8 mouse cellular contexts compared by ENCODE assay signal in the genomic region with DNA sequence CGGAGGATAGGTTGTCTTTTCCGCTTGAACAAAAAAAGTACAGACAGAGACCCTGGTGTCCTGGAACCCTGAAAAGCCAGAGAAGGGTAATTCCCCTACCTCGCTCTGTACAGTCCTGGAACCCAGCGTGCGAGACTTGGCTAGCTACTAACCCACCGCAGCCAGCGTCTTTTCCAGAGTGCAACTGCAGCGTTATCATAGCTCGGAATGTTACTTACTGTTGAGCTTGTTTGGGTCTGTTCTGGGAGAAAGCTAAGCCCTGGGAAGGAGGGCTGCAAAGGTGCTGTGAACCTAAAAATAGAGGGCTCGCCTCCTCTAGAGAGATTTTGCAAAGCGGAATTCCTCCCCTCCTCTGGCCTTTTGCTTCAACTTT. TPM values are rescaled to one million over a fixed set of nuclear protein-coding genes. Genes with fewer than 3 reads are reported as not detected.
DNase-seq lines count a peak whose midpoint lies in the region; ATAC-seq and TF ChIP-seq lines count a peak whose summit lies in the region.

No protein-coding gene starts in this region.

- peak overlapping the region; percentile 92 for H3K4me2 ChIP-seq in embryonic facial prominence, embryonic 14.5 days (ENCODE audit: low read depth, low read length)
- H3K4me2 ChIP-seq in intestine, postnatal 0 days (replicated peaks; ENCODE audit: low read depth) = peak overlapping the region; percentile 77

- TF ChIP-seq POLR2A in small intestine, adult 2 months (IDR thresholded peaks at IDR 0.05; ENCODE audit: low read depth, low read length) = no peak
- TF ChIP-seq POLR2A in thymus, adult 2 months (IDR thresholded peaks at IDR 0.05; ENCODE audit: control insufficient read depth, extremely low read depth, insufficient read depth, low read length, poor library complexity) = no peak

- H3K27ac ChIP-seq in layer of hippocampus, adult 2 months = no peak overlapping the region
- no peak overlapping the region for H3K27ac ChIP-seq in embryonic facial prominence, embryonic 14.5 days (replicated peaks; ENCODE audit: low read depth, low read length)
- H3K27ac ChIP-seq in intestine, postnatal 0 days (ENCODE audit: low read depth, low read length) = peak overlapping the region; percentile 50; the same call in 1 of the 2 replicates
- peak overlapping the region; percentile 26 for H3K27ac ChIP-seq in small intestine, adult 2 months (ENCODE audit: insufficient read depth, low read depth, low read length)
- H3K27ac ChIP-seq in thymus, adult 2 months (ENCODE audit: control insufficient read depth, insufficient read depth, low read length) = no peak overlapping the region

- no peak for ATAC-seq in embryonic facial prominence, embryonic 14.5 days (ENCODE audit: low read depth)
- no peak for ATAC-seq in intestine, postnatal 0 days

- peaks cover 12% of the 10 kb centered on the region for H3K4me1 ChIP-seq in embryonic facial prominence, embryonic 14.5 days (ENCODE audit: control insufficient read depth, insufficient read depth, low read length)
- H3K4me1 ChIP-seq in intestine, postnatal 0 days (replicated peaks; ENCODE audit: control insufficient read depth, insufficient read depth, low read length) = no peaks in the 10 kb centered on the region
- H3K4me1 ChIP-seq in small intestine, adult 2 months (ENCODE audit: control insufficient read depth, insufficient read depth, insufficient read length, low read length) = 0 out of 2 replicates have a peak, but pooled peaks cover 3% of the 10 kb centered on the region
- no peaks in the 10 kb centered on the region for H3K4me1 ChIP-seq in thymus, adult 2 months (replicated peaks; ENCODE audit: control insufficient read depth, insufficient read depth, low read length)

- no peak for TF ChIP-seq CTCF in layer of hippocampus, adult 2 months (conservative IDR thresholded peaks at IDR 0.05)
- no peak for TF ChIP-seq CTCF in intestine, postnatal 0 days (IDR thresholded peaks at IDR 0.05; ENCODE audit: low read depth)
- no peak for TF ChIP-seq CTCF in small intestine, adult 2 months (IDR thresholded peaks at IDR 0.05; ENCODE audit: extremely low read depth, insufficient read length, insufficient replicate concordance, low read depth, low read length)
- no peak for TF ChIP-seq CTCF in thymus, adult 2 months (IDR thresholded peaks at IDR 0.05; ENCODE audit: borderline replicate concordance, control insufficient read depth, extremely low read depth, insufficient read depth, low read length, poor library complexity)

- no peaks in the 10 kb centered on the region for H3K36me3 ChIP-seq in embryonic facial prominence, embryonic 14.5 days (ENCODE audit: control insufficient read depth, insufficient read depth, low read length)
- H3K36me3 ChIP-seq in intestine, postnatal 0 days (ENCODE audit: control insufficient read depth, insufficient read depth) = no peaks in the 10 kb centered on the region
- H3K36me3 ChIP-seq in small intestine, adult 2 months (ENCODE audit: control insufficient read depth, insufficient read depth, low read length) = no peaks in the 10 kb centered on the region
- H3K36me3 ChIP-seq in thymus, adult 2 months (ENCODE audit: control insufficient read depth, insufficient read depth, low read length) = no peaks in the 10 kb centered on the region

- H3K27me3 ChIP-seq in embryonic facial prominence, embryonic 14.5 days (replicated peaks; ENCODE audit: control insufficient read depth, insufficient read depth, low read length) = peaks cover 95% of the 10 kb centered on the region
- peaks cover 75% of the 10 kb centered on the region for H3K27me3 ChIP-seq in intestine, postnatal 0 days (replicated peaks; ENCODE audit: control insufficient read depth, insufficient read depth, low read length)
- H3K27me3 ChIP-seq in small intestine, adult 2 months (ENCODE audit: control insufficient read depth, insufficient read depth, low read length) = peaks cover 55% of the 10 kb centered on the region
- peaks cover 18% of the 10 kb centered on the region for H3K27me3 ChIP-seq in thymus, adult 2 months (ENCODE audit: control insufficient read depth, insufficient read depth, low read length)

- peak overlapping the region; percentile 54 for H3K4me3 ChIP-seq in layer of hippocampus, adult 2 months
- peak overlapping the region; percentile 60 for H3K4me3 ChIP-seq in embryonic facial prominence, embryonic 14.5 days (ENCODE audit: low read depth, low read length)
- H3K4me3 ChIP-seq in intestine, postnatal 0 days (ENCODE audit: low read depth, low read length) = peak overlapping the region; percentile 65
- H3K4me3 ChIP-seq in small intestine, adult 2 months (ENCODE audit: low read depth, low read length) = peak overlapping the region; percentile 63
- no peak overlapping the region for H3K4me3 ChIP-seq in thymus, adult 2 months (ENCODE audit: control insufficient read depth, insufficient read depth, low read length)

- no peak for DNase-seq in layer of hippocampus, adult 2 months (ENCODE audit: low spot score in 2 of 2)
- DNase-seq in layer of hippocampus, postnatal 14 days (ENCODE audit: low spot score in 2 of 2) = no peak
- DNase-seq in embryonic facial prominence, embryonic 14.5 days (ENCODE audit: low spot score) = no peak
- DNase-seq in ovary, postnatal 14 days (ENCODE audit: low spot score) = no peak
- DNase-seq in adrenal gland, adult 2 months = no peak
- no peak for DNase-seq in thymus, adult 2 months

- no peaks in the 10 kb centered on the region for H3K9me3 ChIP-seq in embryonic facial prominence, embryonic 14.5 days (ENCODE audit: control insufficient read depth, low read length)
- H3K9me3 ChIP-seq in intestine, postnatal 0 days (ENCODE audit: control insufficient read depth) = no peaks in the 10 kb centered on the region

- H3K9ac ChIP-seq in embryonic facial prominence, embryonic 14.5 days (ENCODE audit: low read depth, low read length) = peak overlapping the region; percentile 68
- peak overlapping the region; percentile 64 for H3K9ac ChIP-seq in intestine, postnatal 0 days (ENCODE audit: low read depth, low read length)

- WGBS in embryonic facial prominence, embryonic 14.5 days = 2% methylated on average over 11 of the region's 11 CpGs
- 4% methylated on average over 11 of the region's 11 CpGs for WGBS in intestine, postnatal 0 days
- WGBS in small intestine, adult 2 months = 7% methylated on average over 11 of the region's 11 CpGs
- WGBS in thymus, adult 2 months = 10% methylated on average over 11 of the region's 11 CpGs

RNA-seq across cellular contexts. Expression of a gene that starts 0.6 kb away (rescaled TPM):
- total RNA-seq in layer of hippocampus, adult 2 months (2021) = under 1 TPM; 0.15 to 0.25 TPM
- total RNA-seq in layer of hippocampus, postnatal 14 days (2021) = under 1 TPM; 0.21 to 0.29 TPM
- polyA plus RNA-seq in embryonic facial prominence, embryonic 14.5 days (2014; fragmentation: Nextera tagmentation; extraction: Ambion mirVana) = 0.89 and 1.2 TPM in 2 replicates
- polyA plus RNA-seq in intestine, postnatal 0 days (2015; fragmentation: Nextera tagmentation; extraction: Ambion mirVana) = 1.3 TPM in 2 replicates
- polyA plus RNA-seq in small intestine, adult 2 months (2012; rRNA removed) = 0.56 and 1.1 TPM in 2 replicates
- under 1 TPM; 0.14 to 0.24 TPM for total RNA-seq in adrenal gland, adult 2 months (2021)
- polyA plus RNA-seq in adrenal gland, adult 2 months (2012; rRNA removed) = 0.12 and 0.13 TPM in 2 replicates
- polyA plus RNA-seq in thymus, adult 2 months (2012; rRNA removed) = 0.15 and 0.35 TPM in 2 replicates

Comparison
In these comparisons a context has a peak if more than half of its experiments do, and no peak if none do; other contexts are left out.
1. H3K27ac ChIP-seq: peak in intestine, postnatal 0 days (single experiment) and small intestine, adult 2 months (single experiment); none in layer of hippocampus, adult 2 months (single experiment), embryonic facial prominence, embryonic 14.5 days (single experiment) and thymus, adult 2 months (single experiment).